Mouse (Mus musculus): ENCODE results near the gene Hist1h2af.
A peak's percentile ranks its signal among the peaks of the same experiment; 100 is the strongest.

Hist1h2af gene

GRCm38 (mm10) chr13:23533560-23534367 is at the start of gene Hist1h2af:
Gene Hist1h2af, plus strand, starts transcription at chr13:23533906.
- DNase-seq (ENCODE audit: low spot score) = peak; percentile 75

- DNase-seq (ENCODE audit: low spot score) = no peak
Measured at GRCm38 (mm10) chr13:23485271-23485670, 48.4 kb upstream of the Hist1h2af start.

- DNase-seq (ENCODE audit: low spot score) = peak; percentile 63
Measured at GRCm38 (mm10) chr13:23488400-23489322, 45.0 kb upstream of the Hist1h2af start, which contains the start of gene Btn2a2. Gene Btn2a2, minus strand, starts transcription at chr13:23488857.

GRCm38 (mm10) chr13:23490863-23491262 is 42.8 kb upstream of the Hist1h2af start:
- DNase-seq (ENCODE audit: low spot score) = no peak

GRCm38 (mm10) chr13:23491263-23491662 is 42.4 kb upstream of the Hist1h2af start:
- no peak for DNase-seq (ENCODE audit: low spot score)

- DNase-seq (ENCODE audit: low spot score) = no peak
Measured at GRCm38 (mm10) chr13:23491990-23492389, 41.7 kb upstream of the Hist1h2af start.

GRCm38 (mm10) chr13:23495526-23495925 is 38.2 kb upstream of the Hist1h2af start:
- DNase-seq (ENCODE audit: low spot score) = no peak

GRCm38 (mm10) chr13:23497656-23498321 is 35.9 kb upstream of the Hist1h2af start:
- DNase-seq (ENCODE audit: low spot score) = peak; percentile 40

- no peak for DNase-seq (ENCODE audit: low spot score)
Measured at GRCm38 (mm10) chr13:23498653-23499052, 35.1 kb upstream of the Hist1h2af start.

GRCm38 (mm10) chr13:23499943-23500342 is 33.8 kb upstream of the Hist1h2af start:
- DNase-seq (ENCODE audit: low spot score) = no peak

GRCm38 (mm10) chr13:23500424-23501200 is 33.1 kb upstream of the Hist1h2af start:
- DNase-seq (ENCODE audit: low spot score) = peak; percentile 39

- no peak for DNase-seq (ENCODE audit: low spot score)
Measured at GRCm38 (mm10) chr13:23501511-23501910, 32.2 kb upstream of the Hist1h2af start.

- DNase-seq (ENCODE audit: low spot score) = no peak
Measured at GRCm38 (mm10) chr13:23502031-23502567, 31.6 kb upstream of the Hist1h2af start.

GRCm38 (mm10) chr13:23502916-23503315 is 30.8 kb upstream of the Hist1h2af start:
- no peak for DNase-seq (ENCODE audit: low spot score)

- peak; percentile 73 for DNase-seq (ENCODE audit: low spot score)
Measured at GRCm38 (mm10) chr13:23503797-23504196, 29.9 kb upstream of the Hist1h2af start.

- DNase-seq (ENCODE audit: low spot score) = no peak
Measured at GRCm38 (mm10) chr13:23505662-23506345, 27.9 kb upstream of the Hist1h2af start.

- no peak for DNase-seq (ENCODE audit: low spot score)
Measured at GRCm38 (mm10) chr13:23506351-23506750, 27.4 kb upstream of the Hist1h2af start.

- DNase-seq (ENCODE audit: low spot score) = no peak
Measured at GRCm38 (mm10) chr13:23506819-23507515, 26.7 kb upstream of the Hist1h2af start.

GRCm38 (mm10) chr13:23510127-23510526 is 23.6 kb upstream of the Hist1h2af start:
- DNase-seq (ENCODE audit: low spot score) = no peak

- DNase-seq (ENCODE audit: low spot score) = no peak
Measured at GRCm38 (mm10) chr13:23513517-23513916, 20.2 kb upstream of the Hist1h2af start.
